Mouse (Mus musculus) intestine, embryonic 14.5 days (tissue): ENCODE results near the gene Tiam1. TPM values are rescaled to one million over a fixed set of nuclear protein-coding genes. Genes with fewer than 3 reads are reported as not detected.

Source experiments
- ATAC-seq: fragments of 200-750 bp; cut with Nextera tagmentation; replicated peaks from 2 replicates; pipeline ENCODE4 v1.8.0; 2017; ENCODE audit warnings: low read depth, moderate number of reproducible peaks, moderate TSS enrichment, moderate library complexity; ENCODE audit not compliant: low FRiP score, low TSS enrichment
- DNase-seq: peaks from one replicate; pipeline ENCODE4 v3.0.0-alpha.2; 2018; ENCODE audit warnings: low spot score
- H3K27ac ChIP-seq: fragments of 300-500 bp; sonication (generic); 2 replicates; pipeline ENCODE4 v1.5.1; 2014; ENCODE audit warnings: low read depth, mild to moderate bottlenecking, control low read depth
- H3K27me3 ChIP-seq: fragments of 300-500 bp; sonication (generic); replicated peaks from 2 replicates; pipeline ENCODE4 v1.6.1; 2014; ENCODE audit warnings: low read length, control low read depth; ENCODE audit not compliant: control insufficient read depth, insufficient read depth
- H3K36me3 ChIP-seq: fragments of 300-500 bp; sonication (generic); 2 replicates; pipeline ENCODE4 v1.6.1; 2014; ENCODE audit warnings: low read length, control low read depth; ENCODE audit not compliant: control insufficient read depth, insufficient read depth
- H3K4me1 ChIP-seq: fragments of 300-500 bp; sonication (generic); replicated peaks from 2 replicates; pipeline ENCODE4 v1.6.1; 2014; ENCODE audit warnings: low read length, control low read depth, mixed read lengths; ENCODE audit not compliant: control insufficient read depth, insufficient read depth
- H3K4me2 ChIP-seq: fragments of 300-500 bp; sonication (generic); 2 replicates; pipeline ENCODE4 v1.6.1; 2014; ENCODE audit warnings: low read length
- H3K4me3 ChIP-seq: fragments of 300-500 bp; sonication (generic); 2 replicates; pipeline ENCODE4 v1.5.1; 2014; ENCODE audit warnings: low read depth, low read length, control low read depth, mixed read lengths
- H3K9ac ChIP-seq: fragments of 300-500 bp; sonication (generic); 2 replicates; pipeline ENCODE4 v1.6.1; 2014; ENCODE audit warnings: mild to moderate bottlenecking, low read length
- H3K9me3 ChIP-seq: fragments of 300-500 bp; sonication (generic); 2 replicates; pipeline ENCODE4 v1.6.1; 2016; ENCODE audit warnings: low read length, control low read depth; ENCODE audit not compliant: control insufficient read depth
- WGBS: fragments of 180-500 bp; shearing (Covaris S2); extraction: QIAGEN DNeasy Blood & Tissue Kit; methylation state at CpG from one replicate; pipeline ENCODE4 v1.1.7; 2014; 5-methylcytosine and 5-hydroxymethylcytosine counted together
- polyA plus RNA-seq: library from polyadenylated mRNA; unstranded; fragments of >200 nt; fragmentation: Nextera tagmentation; extraction: Ambion mirVana; gene quantifications from 2 replicates; pipeline ENCODE4 v1.2.1, GENCODE M21; 2014

The Tiam1 gene
- polyA plus RNA-seq, 1 experiment from 2014 or later: 21.4 TPM

DNA sequence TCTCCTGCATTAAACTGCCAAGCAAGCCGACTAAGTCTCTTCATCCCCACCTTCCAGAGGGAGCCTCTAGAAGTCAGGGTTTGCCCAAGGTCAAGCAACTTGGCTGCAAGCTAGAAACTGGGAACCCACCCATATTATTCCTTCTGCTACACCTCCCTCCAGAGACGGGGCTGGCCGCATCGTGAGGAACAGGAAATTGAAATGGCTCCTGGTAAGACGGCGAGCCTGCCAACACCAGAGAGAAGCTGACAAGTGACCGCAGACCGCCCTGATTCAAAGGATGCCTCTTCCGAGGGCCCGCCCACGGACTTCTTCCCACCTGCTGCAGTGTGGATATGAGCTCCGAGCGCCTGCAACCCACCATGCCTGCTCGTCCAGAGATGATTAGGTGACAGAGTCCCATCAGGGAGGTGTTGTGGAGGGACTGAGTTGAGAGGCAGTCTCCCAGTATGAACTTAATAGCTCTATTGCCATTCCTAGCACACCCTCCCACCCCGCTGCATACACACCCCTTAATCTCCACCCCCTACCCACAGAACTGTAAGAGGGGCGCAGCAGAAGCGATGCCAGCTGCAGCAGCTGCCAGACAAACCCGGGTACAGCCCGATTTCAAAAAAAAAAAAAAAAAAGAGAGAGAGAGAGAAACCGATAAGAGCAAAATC is 246.6 kb downstream of the Tiam1 start:
- Histone ChIP-seq H3K27me3 (no peaks in the 10 kb centered on the region), H3K9me3 (0 out of 2 replicates have a peak, but pooled peaks cover 5% of the 10 kb centered on the region), H3K9ac (no peak overlapping the region), H3K4me2 (no peak overlapping the region), H3K36me3 (no peaks in the 10 kb centered on the region), H3K27ac (no peak overlapping the region), H3K4me1 (peaks cover 8% of the 10 kb centered on the region; the same call in 1 of the 2 replicates), H3K4me3 (no peak overlapping the region)
- ATAC-seq (no peak), DNase-seq (no peak)
- WGBS: 80% methylated on average over 20 of the region's 20 CpGs

DNA sequence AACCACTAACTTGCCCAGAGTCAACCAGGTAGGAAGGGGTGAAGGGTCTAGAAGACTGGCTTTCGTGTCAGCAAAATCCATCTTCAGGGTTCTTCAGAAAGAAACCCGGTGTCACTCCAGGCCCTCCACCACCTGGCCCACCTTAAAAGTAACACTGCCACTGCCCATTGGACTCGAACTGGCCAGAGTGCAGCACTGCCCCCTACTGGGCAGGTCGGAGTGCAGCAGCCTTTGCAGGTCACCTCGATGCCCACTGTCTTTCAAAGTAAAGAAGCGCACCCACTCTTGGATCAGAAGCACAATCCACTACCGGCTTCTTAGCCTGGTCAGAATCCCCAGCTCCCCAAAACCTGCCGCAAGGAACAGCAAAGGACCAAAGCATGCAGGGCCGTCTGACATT is 247.2 kb downstream of the Tiam1 start:
- DNase-seq: no peak
- Histone ChIP-seq H3K27ac (no peak overlapping the region), H3K9me3 (0 out of 2 replicates have a peak, but pooled peaks cover 5% of the 10 kb centered on the region), H3K36me3 (no peaks in the 10 kb centered on the region), H3K4me2 (no peak overlapping the region), H3K27me3 (no peaks in the 10 kb centered on the region), H3K4me3 (no peak overlapping the region), H3K4me1 (peaks cover 6% of the 10 kb centered on the region; the same call in 1 of the 2 replicates), H3K9ac (no peak overlapping the region)
- ATAC-seq: no peak
- 78% methylated on average over 9 of the region's 9 CpGs for WGBS

DNA sequence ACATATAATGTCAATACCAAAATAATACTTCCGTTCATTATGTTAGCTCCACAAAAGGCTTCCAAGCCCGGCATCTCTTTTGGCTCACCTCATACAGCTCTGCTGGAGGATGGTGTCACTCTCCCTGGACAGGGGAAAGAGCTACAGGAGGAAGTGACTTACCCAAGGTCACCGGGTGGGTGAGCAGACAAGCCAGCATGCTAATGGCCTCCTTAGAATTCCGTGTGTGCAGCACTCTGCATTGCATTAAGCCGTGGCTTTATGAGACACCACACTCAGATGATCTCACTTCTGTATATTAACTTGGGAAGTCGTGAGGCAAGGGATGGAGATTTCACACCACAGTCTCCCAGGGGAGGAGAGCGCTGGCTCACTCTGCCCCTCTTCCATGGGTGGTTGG is 248.3 kb downstream of the Tiam1 start:
- ATAC-seq (no peak), DNase-seq (no peak)
- H3K4me1 ChIP-seq: peaks cover 2% of the 10 kb centered on the region; the same call in 1 of the 2 replicates
- no peak overlapping the region for H3K4me2 ChIP-seq
- H3K36me3 ChIP-seq: no peaks in the 10 kb centered on the region
- no peak overlapping the region for H3K9ac ChIP-seq
- no peak overlapping the region for H3K4me3 ChIP-seq
- H3K27ac ChIP-seq: no peak overlapping the region
- 81% methylated on average over 7 of the region's 7 CpGs for WGBS
- 0 out of 2 replicates have a peak, but pooled peaks cover 5% of the 10 kb centered on the region for H3K9me3 ChIP-seq
- no peaks in the 10 kb centered on the region for H3K27me3 ChIP-seq

DNA sequence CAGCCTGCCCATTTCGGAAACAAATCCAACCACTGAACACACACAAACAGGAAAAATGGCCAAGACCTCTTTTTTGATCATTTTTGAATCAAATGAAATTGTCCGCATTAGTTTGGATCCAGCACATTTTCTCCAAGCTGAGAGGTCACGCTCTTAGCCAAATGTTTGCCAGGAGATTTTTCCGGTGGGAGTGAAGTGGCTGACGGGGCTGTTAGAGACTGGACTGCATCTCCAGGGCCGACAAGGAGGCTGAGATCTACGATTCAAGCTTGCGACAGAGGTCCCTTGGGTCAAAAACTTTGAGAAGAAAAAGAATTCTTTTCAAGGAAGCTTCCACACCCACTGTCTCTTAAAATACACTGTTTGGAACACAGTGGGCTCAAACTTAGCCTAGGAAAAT is 248.8 kb downstream of the Tiam1 start:
- Histone ChIP-seq H3K4me2 (no peak overlapping the region), H3K27ac (no peak overlapping the region), H3K36me3 (no peaks in the 10 kb centered on the region), H3K27me3 (no peaks in the 10 kb centered on the region), H3K9me3 (0 out of 2 replicates have a peak, but pooled peaks cover 5% of the 10 kb centered on the region), H3K4me3 (no peak overlapping the region), H3K9ac (no peak overlapping the region), H3K4me1 (peaks cover 2% of the 10 kb centered on the region; the same call in 1 of the 2 replicates)
- 55% methylated on average over 8 of the region's 8 CpGs for WGBS
- ATAC-seq (no peak), DNase-seq (no peak)

DNA sequence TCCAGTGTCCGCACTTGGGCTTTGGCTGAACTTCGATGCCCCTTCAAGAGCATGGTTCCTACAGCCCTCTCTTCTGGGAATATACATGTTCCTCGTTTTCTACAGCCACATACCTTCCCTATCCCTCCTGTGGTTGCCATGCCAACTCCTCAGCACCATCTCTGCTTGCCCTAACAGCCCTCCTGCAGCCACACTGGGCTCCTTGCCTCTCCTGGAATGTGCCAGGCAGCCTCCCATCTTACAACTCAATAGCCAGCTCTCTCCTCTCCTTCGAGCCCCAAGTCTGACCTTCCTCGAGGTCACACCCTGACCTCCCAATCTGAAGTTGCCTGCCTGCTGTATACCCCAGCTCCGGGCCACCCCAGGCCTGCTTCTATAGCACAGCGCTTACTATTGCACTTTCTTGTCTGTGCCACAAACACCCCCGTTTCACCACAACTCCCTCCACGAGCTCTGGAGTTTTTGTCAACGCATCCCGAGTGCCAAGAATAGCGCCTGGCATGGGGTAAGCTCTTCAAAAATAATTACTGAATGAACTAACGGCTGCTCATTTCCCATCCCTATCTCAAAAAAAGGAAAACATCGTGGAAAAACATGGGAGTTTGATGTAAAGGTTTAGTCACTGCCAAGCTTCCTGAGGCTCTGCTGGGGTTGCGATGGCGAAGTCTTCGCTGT is 252.9 kb downstream of the Tiam1 start:
- Histone ChIP-seq H3K4me3 (no peak overlapping the region), H3K27me3 (no peaks in the 10 kb centered on the region), H3K27ac (no peak overlapping the region), H3K9ac (no peak overlapping the region), H3K9me3 (peaks cover 10% of the 10 kb centered on the region; the same call in 1 of the 2 replicates), H3K4me1 (peaks cover 2% of the 10 kb centered on the region; the same call in 1 of the 2 replicates), H3K4me2 (no peak overlapping the region), H3K36me3 (no peaks in the 10 kb centered on the region)
- 75% methylated on average over 17 of the region's 17 CpGs for WGBS
- ATAC-seq (no peak), DNase-seq (no peak)

DNA sequence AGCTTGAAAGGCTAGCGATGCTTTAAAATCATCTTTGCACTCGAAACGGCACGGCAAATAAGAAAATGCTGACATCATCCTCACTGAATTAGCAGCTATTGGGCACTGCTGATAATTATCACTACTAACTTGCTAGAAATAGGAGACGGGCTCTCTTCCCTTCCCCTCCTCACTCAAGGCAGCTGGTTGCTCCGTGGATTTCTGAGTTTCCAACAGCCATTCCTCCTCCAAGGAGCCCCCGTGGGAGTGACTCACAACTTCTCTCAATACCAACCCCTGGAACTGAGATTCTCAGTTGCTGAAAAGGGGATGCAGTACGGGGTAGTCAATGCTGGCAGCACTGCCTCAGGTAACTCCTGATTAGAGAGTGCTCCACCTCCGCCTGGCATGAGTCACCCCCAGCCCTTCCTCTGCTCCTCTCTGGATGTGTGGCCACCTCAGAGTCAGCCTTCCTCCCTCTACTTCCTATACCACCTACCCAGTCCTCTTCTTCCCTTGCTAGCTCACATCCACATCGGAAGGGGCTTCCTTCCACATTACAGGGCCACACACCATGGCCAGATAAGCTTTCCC is 253.6 kb downstream of the Tiam1 start:
- no peak for ATAC-seq
- no peaks in the 10 kb centered on the region for H3K36me3 ChIP-seq
- 75% methylated on average over 10 of the region's 10 CpGs for WGBS
- no peak overlapping the region for H3K4me3 ChIP-seq
- peaks cover 10% of the 10 kb centered on the region; the same call in 1 of the 2 replicates for H3K9me3 ChIP-seq
- no peak overlapping the region for H3K4me2 ChIP-seq
- no peaks in the 10 kb centered on the region for H3K27me3 ChIP-seq
- H3K9ac ChIP-seq: no peak overlapping the region
- H3K27ac ChIP-seq: no peak overlapping the region
- DNase-seq: no peak
- H3K4me1 ChIP-seq: peaks cover 2% of the 10 kb centered on the region; the same call in 1 of the 2 replicates

DNA sequence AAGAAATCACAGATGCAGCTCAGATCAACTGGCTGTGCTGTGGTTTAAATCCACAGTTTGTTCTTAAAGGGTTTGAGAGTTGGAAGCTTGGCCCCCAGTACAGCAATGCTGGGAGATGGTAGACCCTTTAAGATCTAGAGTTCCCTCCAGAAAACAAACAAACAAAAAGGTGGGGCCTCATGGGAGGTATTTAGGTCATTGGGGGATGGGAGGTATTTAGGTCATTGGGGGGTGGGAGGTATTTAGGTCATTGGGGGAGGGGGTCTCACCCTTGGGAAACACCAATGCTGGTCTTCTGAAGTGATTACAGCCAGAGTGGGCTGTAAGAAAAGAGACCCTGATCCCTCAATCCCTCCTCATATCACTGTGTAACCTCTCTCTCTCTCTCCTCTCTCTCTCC is 257.0 kb downstream of the Tiam1 start:
- no peak overlapping the region for H3K27ac ChIP-seq
- H3K36me3 ChIP-seq: 0 out of 2 replicates have a peak, but pooled peaks cover 8% of the 10 kb centered on the region
- H3K9ac ChIP-seq: no peak overlapping the region
- no peak overlapping the region for H3K4me2 ChIP-seq
- H3K9me3 ChIP-seq: peaks cover 6% of the 10 kb centered on the region; the same call in 1 of the 2 replicates
- no peak overlapping the region for H3K4me3 ChIP-seq
- no peaks in the 10 kb centered on the region for H3K4me1 ChIP-seq
- no peaks in the 10 kb centered on the region for H3K27me3 ChIP-seq
- ATAC-seq: no peak
- DNase-seq: no peak

DNA sequence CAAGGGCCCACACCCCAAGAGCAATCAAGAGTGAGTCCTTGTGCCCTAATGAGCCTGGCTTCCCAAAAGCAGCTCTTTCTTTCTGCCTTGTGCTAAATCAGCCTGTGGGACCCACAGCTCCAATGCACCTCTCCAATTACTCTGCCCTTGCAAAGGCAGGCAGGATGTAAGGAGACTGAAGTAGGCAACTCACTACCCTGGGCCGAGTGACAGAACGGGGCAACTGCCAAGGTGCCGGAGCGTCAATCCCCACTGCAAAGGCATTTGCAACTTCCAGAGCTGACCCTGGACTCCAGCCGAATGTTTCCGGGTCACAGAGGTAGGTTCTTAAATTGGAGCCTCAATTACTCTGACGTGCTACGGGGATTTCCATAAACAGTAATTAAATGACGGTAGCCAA is 257.9 kb downstream of the Tiam1 start:
- no peak for DNase-seq
- 80% methylated on average over 9 of the region's 9 CpGs for WGBS
- no peak overlapping the region for H3K4me2 ChIP-seq
- ATAC-seq: no peak
- no peaks in the 10 kb centered on the region for H3K4me1 ChIP-seq
- no peak overlapping the region for H3K27ac ChIP-seq
- 0 out of 2 replicates have a peak, but pooled peaks cover 8% of the 10 kb centered on the region for H3K36me3 ChIP-seq
- peaks cover 6% of the 10 kb centered on the region; the same call in 1 of the 2 replicates for H3K9me3 ChIP-seq
- no peak overlapping the region for H3K4me3 ChIP-seq
- H3K27me3 ChIP-seq: no peaks in the 10 kb centered on the region
- H3K9ac ChIP-seq: no peak overlapping the region
